Mouse (Mus musculus): ENCODE measurements at regions not wholly inside any gene's neighbourhood (a gene's known extent, or its start where the extent isn't known, plus 50 kb on each side); places are given as distances from the start of the nearest gene placed in this dataset.

DNA sequence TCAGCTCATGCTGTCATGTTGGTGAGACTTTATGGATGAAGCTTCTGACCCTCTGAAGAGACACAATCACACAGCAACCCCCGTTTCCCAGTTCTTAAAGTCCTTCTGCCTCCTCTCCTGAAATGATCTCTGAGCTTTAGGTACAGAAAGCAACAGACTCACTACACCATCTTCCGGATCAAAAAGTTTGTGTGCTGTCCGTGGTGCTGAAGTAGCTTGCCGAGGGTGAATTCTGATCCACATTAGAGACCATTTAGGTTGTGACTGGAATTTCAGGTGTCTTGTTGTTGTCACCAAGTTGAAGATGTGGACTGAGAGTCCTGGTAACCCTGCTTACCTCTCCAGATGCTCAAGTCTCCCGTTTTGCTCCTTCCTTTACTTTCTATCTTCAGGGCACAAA, 375.2 kb downstream of the Shisa9 start:
- no peak for DNase-seq (ENCODE audit: low spot score in 2 of 2)

DNA sequence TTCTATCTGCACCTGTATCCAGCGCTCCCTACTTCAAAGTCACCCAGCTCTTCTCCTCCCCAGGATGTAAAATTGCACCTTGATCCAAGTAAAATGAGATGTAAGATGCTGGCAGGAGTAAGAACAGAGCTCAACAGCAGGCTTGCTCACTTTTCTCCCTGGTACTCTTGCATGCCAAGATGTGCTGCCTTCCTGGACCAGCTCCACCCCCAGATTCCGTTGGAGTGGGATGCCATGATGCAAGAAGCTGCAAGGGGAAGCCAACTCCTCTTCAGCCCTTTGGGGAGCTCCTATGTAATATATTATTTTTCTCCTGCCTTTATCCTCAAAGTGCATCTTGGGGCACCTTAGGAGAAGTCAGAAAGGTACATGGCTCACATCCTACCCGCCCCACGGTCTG, 405.6 kb downstream of the Shisa9 start:
- peak; percentile 3 to 8 for DNase-seq (ENCODE audit: low spot score in 2 of 2)

DNA sequence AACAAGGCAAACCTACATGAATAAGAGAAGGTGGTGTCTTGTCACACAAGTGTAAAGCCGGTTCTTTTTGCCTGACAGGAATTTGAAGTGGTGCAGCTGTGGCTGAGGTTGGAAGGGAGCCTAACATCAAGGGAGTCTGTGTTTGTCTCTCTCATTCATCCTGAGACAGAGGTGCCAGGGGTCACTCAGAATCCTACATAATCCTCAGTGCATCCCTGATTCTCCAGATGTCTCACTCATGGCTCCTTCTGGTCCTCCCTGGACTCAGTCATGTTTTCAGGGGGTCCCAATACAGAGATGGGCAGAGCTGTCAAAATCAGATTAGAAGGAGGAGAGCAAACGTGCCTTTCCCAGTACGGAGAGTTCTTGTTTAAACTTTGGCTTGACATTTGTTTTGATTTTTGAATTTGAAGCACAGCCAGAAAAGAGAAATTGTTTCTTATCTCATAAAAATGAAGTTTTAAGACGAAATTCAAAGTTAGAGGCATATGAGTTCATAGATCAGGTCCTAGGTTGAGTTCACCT, 451.8 kb downstream of the Shisa9 start:
- no peak for DNase-seq (ENCODE audit: low spot score in 2 of 2)

DNA sequence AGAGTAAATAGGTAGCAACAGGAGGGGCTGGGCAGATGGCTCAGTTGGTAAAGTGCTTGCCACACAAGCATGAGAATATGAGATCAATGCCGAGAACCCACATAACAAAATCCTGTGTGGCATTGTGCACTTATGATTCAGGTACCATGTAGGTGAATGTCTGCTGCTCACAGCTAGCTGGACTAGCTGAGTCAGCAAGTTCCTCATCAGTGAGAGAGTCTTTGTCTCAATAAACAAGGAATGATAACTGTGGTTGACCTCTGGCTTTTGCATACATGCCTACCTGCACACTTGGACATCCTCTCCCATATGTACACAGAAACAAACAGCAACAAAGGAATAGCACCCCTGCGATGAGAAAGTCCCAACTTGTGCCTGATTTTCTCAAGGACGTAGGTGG, 454.7 kb downstream of the Shisa9 start:
- no peak for DNase-seq (ENCODE audit: low spot score in 2 of 2)

DNA sequence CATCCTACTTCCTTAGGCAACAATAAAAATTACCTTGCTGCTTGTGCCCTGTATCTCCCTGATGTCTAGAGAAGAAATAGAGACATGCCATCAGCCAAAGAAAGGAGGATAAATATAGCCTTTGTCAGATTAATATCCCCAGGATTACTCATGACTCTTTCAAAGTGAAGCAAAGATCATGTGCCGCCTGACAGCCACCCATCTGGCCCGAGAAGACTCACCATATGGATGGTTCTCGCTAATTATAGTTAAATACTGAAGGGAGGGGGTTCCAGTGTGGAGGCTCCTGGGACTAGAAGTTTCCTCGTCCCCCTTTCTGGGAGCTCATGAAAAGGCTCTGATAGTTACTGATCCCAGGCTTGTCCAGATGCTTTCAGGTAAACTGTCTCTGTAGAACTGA, 470.9 kb downstream of the Shisa9 start:
- DNase-seq (ENCODE audit: low spot score in 2 of 2): peak; percentile 58 to 82
